Mouse (Mus musculus) retina, adult 2 months (tissue): ENCODE measurements around the gene Ank.

Source experiments
- DNase-seq: peaks from one replicate; pipeline ENCODE4 v3.0.0-alpha.2; 2012; ENCODE audit warnings: low read depth, low spot score

Gene Ank

GRCm38 (mm10) chr15:27574992-27575781 is 108.7 kb downstream of the Ank start:
- DNase-seq, result no peak

- DNase-seq, result no peak
Observed at GRCm38 (mm10) chr15:27575932-27576331, 109.5 kb downstream of the Ank start.

- no peak for DNase-seq
Observed at GRCm38 (mm10) chr15:27576886-27577285, 110.4 kb downstream of the Ank start.

- DNase-seq, result peak; percentile 42
Observed at GRCm38 (mm10) chr15:27577915-27578780, 111.7 kb downstream of the Ank start.

- DNase-seq, result no peak
Observed at GRCm38 (mm10) chr15:27578918-27579317, 112.4 kb downstream of the Ank start.

- no peak for DNase-seq
Observed at GRCm38 (mm10) chr15:27579853-27580252, 113.4 kb downstream of the Ank start.

- no peak for DNase-seq
Observed at GRCm38 (mm10) chr15:27580771-27581170, 114.3 kb downstream of the Ank start.

- no peak for DNase-seq
Observed at GRCm38 (mm10) chr15:27581640-27582039, 115.2 kb downstream of the Ank start.

- no peak for DNase-seq
Observed at GRCm38 (mm10) chr15:27582428-27582827, 116.0 kb downstream of the Ank start.

- DNase-seq, result no peak
Observed at GRCm38 (mm10) chr15:27583042-27583441, 116.6 kb downstream of the Ank start.

GRCm38 (mm10) chr15:27583620-27584019 is 117.1 kb downstream of the Ank start:
- DNase-seq, result no peak

- DNase-seq, result no peak
Observed at GRCm38 (mm10) chr15:27585466-27586092, 119.1 kb downstream of the Ank start.

GRCm38 (mm10) chr15:27586093-27586480 is 119.6 kb downstream of the Ank start:
- DNase-seq, result no peak

GRCm38 (mm10) chr15:27588087-27588826 is 121.8 kb downstream of the Ank start:
- no peak for DNase-seq

GRCm38 (mm10) chr15:27590812-27591211 is 124.3 kb downstream of the Ank start:
- no peak for DNase-seq

GRCm38 (mm10) chr15:27592620-27593320 is 126.3 kb downstream of the Ank start:
- DNase-seq, result no peak

- no peak for DNase-seq
Observed at GRCm38 (mm10) chr15:27593717-27594116, 127.2 kb downstream of the Ank start.

GRCm38 (mm10) chr15:27594973-27595372 is 128.5 kb downstream of the Ank start:
- DNase-seq, result no peak

GRCm38 (mm10) chr15:27595560-27595959 is 129.1 kb downstream of the Ank start:
- DNase-seq, result no peak

GRCm38 (mm10) chr15:27596463-27597140 is 130.1 kb downstream of the Ank start:
- no peak for DNase-seq
